Mouse (Mus musculus): ENCODE measurements at regions not wholly inside any gene's neighbourhood (a gene's known extent, or its start where the extent isn't known, plus 50 kb on each side); places are given as distances from the start of the nearest gene placed in this dataset.

DNA sequence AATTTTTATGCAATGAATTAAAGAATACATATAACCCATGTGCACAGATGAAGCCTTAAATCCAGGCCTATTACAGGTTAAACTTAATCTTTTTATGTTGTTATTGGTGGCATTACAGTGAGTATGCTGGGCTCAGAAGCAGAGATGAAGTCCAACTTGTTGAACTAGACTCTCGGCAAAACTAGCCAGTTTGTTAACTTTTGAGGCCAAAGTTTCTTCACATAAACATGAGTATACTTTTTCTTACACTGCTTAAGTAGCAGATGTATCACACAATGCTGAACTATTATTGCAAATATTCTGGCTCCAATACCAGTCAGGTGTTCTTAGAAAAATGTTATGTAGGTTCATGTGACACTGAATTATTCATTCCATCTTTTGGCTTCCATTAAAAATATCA, 592.4 kb upstream of the Cited2 start:
- 66% methylated on average over 1 of the region's 1 CpGs for WGBS
- DNase-seq (ENCODE audit: low read depth, low spot score): no peak

DNA sequence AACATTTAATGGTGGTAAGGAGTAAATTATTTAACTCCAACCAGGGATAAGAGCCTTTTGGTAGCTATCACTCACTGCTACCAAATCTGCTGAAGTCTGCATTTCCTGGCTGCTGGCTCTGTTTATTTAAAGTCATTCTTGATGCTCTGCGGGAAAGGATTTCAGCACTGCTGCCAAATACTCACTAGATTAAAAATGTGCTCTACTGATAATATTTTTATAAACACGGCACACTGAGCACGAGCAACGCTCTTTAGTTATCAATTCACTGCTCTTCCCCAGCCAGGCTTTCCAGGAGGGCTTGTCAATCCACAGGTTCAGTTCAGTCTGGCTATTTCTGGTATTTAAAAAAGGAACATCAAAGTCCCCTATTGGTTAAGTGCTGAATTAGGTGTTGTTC, 591.3 kb upstream of the Cited2 start:
- DNase-seq (ENCODE audit: low read depth, low spot score): no peak
- 55% methylated on average over 4 of the region's 4 CpGs for WGBS

GRCm38 (mm10) chr10:17175385-17175784, 547.6 kb upstream of the Cited2 start:
- no peak for DNase-seq (ENCODE audit: low read depth, low spot score)
- WGBS: 68% methylated on average over 3 of the region's 3 CpGs

GRCm38 (mm10) chr10:17177054-17177453, 546.0 kb upstream of the Cited2 start:
- no peak for DNase-seq (ENCODE audit: low read depth, low spot score)
- 89% methylated on average over 1 of the region's 1 CpGs for WGBS

DNA sequence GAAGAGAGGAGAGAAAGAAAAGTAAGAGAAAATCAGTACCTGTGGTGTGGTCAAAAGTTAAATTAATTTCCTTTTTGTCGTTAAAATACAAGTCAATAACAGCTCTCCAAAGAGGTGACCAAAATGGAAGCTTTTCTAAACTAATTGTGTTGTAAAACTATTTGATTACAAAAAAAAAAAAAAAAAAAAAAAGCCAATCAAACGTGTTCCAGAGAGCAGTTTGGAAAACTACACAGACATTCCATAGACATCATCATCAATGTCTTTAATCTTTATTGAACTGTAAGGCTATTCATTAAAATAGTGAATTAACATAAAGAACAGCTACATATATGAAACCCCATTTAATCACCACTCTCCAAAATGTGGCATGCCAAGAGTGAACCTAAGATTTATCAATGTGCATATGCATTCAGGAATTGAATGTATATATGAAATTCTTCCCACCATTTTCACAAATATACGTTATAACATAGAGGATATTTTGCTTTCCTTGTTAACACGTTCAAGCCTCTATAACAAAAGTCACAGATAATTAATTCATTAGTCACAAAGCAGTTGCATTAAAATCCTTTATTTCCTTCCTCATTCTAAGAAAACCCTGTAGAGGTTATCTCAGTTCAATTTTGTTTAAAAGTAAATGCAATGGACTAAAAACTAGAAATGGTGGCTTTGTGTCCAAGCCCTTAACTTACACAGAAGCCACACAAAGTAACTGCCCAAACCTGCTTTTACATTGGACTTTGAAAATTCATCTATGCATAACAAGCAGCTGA, 545.3 kb upstream of the Cited2 start:
- 77% methylated on average over 4 of the region's 4 CpGs for WGBS
- no peak for DNase-seq (ENCODE audit: low read depth, low spot score)

DNA sequence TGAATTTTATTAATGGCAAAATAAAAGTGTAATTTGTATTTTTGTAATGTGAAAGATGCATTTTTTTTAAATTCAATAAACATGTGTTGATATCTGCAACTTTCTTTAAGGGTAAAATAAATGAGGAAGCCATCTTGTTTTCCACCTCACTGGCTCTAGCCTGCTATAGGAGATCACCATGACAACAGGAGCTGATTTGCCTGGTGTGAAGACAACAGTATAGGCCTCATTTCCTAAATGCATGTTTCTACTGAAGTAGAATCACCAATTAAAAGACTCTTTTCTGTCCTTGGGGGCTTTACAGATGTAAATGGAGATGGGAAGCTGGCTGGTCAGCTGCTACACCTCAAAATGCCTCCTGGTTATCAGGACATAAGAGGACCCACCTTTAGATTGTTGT, 544.4 kb upstream of the Cited2 start:
- DNase-seq (ENCODE audit: low read depth, low spot score): no peak

DNA sequence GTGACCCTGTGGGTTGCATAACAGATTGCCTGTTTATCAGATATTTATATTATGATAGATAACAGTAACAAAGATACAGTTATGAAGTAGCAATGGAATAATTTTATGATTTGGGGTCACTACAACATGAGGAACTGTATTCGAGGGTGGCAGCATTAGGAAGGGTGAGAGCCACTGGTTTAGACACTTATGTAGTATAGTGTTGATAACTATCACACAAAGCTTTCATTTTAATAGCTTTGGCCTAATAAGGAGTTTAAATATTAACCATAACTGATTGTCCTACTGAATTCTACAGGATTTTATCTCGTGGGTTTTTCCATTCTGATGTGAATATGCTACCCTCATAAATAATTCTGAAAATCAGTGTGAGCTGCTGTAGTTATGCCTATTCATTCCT, 538.6 kb upstream of the Cited2 start:
- 39% methylated on average over 2 of the region's 2 CpGs for WGBS
- DNase-seq (ENCODE audit: low read depth, low spot score): no peak

- WGBS: 84% methylated on average over 12 of the region's 12 CpGs
- DNase-seq (ENCODE audit: low read depth, low spot score): no peak
Measured at GRCm38 (mm10) chr10:17196205-17196604, 526.8 kb upstream of the Cited2 start.

GRCm38 (mm10) chr10:17196636-17197035, 526.4 kb upstream of the Cited2 start:
- DNase-seq (ENCODE audit: low read depth, low spot score): no peak
- 45% methylated on average over 1 of the region's 1 CpGs for WGBS

DNA sequence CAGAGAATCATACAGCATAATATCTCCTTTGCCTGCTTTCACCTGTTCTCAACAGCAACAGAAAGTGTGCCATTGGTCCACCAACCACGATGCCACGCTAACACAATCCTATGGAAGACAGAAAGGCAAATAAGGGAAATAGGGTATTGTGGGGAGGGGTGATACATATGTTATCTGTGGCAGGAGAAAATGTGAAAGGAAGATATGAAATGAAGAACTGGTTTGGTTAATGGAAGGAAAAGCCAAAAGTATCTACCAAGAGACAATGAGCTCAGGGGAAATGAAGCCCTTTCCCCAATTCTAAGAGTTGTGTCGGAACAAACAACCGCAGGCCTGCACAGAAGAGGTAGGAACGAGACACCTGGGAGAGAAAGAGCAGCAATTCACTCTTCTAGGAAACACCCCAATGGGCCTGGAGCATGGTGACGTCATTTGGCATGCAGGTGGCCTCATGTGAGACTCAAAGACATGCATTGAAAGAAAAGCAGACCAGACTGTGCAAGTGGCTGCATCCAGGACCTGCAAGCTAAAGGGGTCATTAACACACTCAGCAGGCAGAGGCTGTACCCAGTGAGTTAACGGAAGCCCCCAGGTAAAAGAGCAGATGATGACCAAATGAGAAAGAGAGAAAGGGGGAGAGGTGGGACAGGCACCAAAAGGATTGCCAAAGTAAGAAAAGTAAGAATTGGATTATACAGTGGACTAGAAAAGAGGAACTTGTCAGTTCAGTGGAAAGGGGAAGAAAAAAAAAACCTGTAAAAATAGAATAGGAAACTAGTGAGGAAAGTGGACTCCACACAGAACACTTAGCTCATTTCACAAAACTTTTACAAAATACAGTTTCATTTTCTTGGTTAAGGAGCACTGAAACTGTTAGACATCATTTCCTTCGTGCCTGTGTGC, 522.2 kb upstream of the Cited2 start:
- DNase-seq (ENCODE audit: low read depth, low spot score): no peak
- 81% methylated on average over 8 of the region's 8 CpGs for WGBS

DNA sequence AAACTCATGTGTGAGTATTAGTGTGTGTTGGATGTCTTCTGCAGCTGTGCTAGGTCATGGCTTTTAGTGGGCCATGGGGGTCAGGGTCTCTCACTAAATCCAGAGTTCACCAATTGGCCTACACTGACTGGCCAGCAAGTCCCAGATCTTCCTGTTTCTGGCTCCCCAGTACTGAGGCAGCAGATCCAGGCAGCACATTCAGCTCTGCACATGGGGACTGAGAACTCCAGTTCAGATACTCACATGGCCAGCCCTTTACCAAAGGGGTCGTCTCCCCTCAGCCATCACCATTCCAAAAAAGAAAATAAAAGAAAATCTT, 521.6 kb upstream of the Cited2 start:
- 79% methylated on average over 1 of the region's 1 CpGs for WGBS
- no peak for DNase-seq (ENCODE audit: low read depth, low spot score)

GRCm38 (mm10) chr10:17202556-17203415, 520.2 kb upstream of the Cited2 start:
- DNase-seq (ENCODE audit: low read depth, low spot score): no peak

DNA sequence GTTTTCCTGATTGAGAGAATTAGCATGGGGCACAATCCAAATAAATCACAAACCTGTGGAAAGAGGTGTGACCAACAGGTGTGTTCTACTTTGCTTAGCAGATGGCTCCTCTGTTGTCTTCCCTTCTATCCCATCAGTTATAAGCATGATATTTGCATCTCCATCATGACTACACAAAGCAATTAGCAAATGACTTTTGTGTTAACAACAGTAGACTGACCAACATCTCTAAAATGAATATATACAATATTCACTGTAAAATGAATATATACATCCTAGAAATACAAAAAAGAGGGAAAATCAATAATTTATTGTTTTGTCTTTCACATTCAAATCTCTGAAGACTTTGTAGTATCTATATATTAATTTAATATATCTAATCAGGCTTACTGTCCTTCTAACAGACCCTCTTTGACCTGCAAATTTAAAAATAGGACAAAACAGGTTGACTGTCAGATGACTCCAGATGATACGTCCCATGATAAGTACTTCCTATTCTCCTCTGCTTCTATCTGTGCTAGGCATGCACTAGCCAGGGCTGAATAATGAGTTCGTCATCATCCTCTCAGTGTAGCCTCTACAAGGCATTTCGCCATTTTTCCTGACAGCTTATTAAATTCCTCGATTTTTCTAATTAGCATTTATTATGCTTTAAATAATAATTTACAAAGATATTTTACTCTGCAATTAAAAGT, 519.5 kb upstream of the Cited2 start:
- no peak for DNase-seq (ENCODE audit: low read depth, low spot score)
- 91% methylated on average over 4 of the region's 4 CpGs for WGBS

More at GRCm38 (mm10) chr10:17202556-17203415, 520.2 kb upstream of the Cited2 start:
- WGBS: 74% methylated on average over 4 of the region's 4 CpGs

DNA sequence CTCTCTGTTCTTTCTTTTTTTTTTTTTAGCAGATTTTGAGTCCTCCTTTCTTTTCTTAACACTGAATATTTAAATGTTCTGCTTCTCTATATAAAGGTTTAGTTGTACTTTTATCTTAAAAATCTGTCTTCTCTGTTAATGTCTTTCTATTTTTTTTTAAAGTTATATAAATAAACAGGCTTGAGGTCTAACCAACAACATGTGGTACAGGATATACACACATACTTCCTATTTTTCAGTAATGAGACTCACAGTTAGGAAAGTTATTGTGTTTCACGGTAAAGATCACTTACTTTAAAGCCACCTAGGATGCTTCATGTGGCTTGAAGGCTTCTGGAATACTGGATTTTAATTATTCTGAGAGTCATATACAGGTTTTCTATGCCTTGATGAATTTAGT, 518.9 kb upstream of the Cited2 start:
- 83% methylated on average over 1 of the region's 1 CpGs for WGBS
- no peak for DNase-seq (ENCODE audit: low read depth, low spot score)

GRCm38 (mm10) chr10:17212551-17213309, 510.3 kb upstream of the Cited2 start:
- WGBS: 42% methylated on average over 12 of the region's 12 CpGs
- DNase-seq (ENCODE audit: low read depth, low spot score): no peak

GRCm38 (mm10) chr10:17213310-17214064, 509.5 kb upstream of the Cited2 start:
- 55% methylated on average over 7 of the region's 7 CpGs for WGBS
- DNase-seq (ENCODE audit: low read depth, low spot score): no peak

GRCm38 (mm10) chr10:17214065-17214440, 509.0 kb upstream of the Cited2 start:
- DNase-seq (ENCODE audit: low read depth, low spot score): no peak
- 27% methylated on average over 2 of the region's 2 CpGs for WGBS

DNA sequence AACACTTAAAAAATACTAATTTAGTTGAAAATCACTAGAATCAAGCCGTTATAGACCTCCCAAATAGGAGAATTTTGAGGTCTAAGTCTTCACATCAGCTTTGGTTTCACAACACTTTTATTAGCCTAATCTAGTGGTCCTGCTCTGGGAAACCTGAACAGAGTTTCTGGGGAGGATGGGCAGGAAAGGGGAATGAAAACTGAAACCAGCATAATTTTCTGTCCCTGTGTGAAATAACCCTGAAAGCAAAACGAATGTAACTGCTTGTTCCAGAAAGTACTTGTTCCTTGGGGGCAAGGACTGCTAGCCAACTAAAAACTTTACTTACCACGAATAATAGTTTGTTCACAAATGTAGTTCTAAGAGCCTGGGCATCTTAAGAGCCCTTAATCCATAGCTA, 508.0 kb upstream of the Cited2 start:
- WGBS: 53% methylated on average over 3 of the region's 3 CpGs
- no peak for DNase-seq (ENCODE audit: low read depth, low spot score)
